Mouse (Mus musculus) MEL-GATA-1-ER (cell line): ENCODE results near the gene Tns4.

ENCODE experiments used
- DNase-seq: peaks from one replicate; pipeline ENCODE4 v3.0.0-alpha.2; 2012; ENCODE audit warnings: low read depth; ENCODE audit errors: extremely low read depth

Gene Tns4

GRCm38 (mm10) chr11:99089077-99089601, at the start of gene Tns4:
Tns4 (minus strand) TSS chr11:99089306.
- DNase-seq: no peak

- DNase-seq: no peak
Observed at GRCm38 (mm10) chr11:99137385-99137784, 48.3 kb upstream of the Tns4 start.

DNA sequence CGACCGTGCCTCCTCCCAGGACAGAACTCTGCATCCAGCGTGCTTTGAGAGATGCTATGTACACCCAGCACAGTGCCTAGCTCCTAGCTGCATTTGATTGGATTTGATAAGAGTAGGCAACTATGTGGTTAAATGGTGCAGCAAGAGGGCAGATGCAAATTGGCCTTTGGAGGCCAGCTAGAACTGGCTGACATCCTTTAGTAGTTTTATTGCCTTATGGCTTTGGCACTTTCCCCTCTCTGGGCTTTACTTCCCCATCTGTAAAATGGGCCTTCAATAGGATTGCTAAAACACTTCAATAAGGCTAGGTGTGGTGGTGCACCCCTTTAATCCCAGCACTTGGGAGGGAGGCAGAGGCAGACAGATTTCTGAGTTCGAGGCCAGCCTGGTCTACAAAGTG, 47.9 kb upstream of the Tns4 start:
- no peak for DNase-seq

- DNase-seq: no peak
Observed at GRCm38 (mm10) chr11:99136361-99136760, 47.3 kb upstream of the Tns4 start.

DNA sequence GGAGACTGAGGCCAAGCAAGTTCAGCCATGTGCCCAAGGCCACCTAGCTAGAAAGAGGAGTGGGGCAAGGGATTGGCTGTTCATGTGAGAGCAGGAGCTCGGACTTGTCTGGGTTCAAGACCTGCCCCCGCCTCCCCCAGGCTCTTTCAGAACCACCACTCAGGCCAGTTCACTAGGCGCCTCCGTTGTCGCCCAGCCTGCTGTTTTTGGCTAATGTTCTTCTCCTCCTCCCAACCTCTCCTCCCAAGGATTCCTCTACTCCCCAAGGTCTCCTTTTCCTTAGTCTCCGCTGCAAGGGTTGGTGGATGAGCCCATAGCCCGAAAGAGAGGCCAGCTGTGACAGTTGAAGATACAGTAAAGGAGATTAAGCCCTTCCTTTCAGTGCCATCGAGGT, 45.9 kb upstream of the Tns4 start:
- no peak for DNase-seq

DNA sequence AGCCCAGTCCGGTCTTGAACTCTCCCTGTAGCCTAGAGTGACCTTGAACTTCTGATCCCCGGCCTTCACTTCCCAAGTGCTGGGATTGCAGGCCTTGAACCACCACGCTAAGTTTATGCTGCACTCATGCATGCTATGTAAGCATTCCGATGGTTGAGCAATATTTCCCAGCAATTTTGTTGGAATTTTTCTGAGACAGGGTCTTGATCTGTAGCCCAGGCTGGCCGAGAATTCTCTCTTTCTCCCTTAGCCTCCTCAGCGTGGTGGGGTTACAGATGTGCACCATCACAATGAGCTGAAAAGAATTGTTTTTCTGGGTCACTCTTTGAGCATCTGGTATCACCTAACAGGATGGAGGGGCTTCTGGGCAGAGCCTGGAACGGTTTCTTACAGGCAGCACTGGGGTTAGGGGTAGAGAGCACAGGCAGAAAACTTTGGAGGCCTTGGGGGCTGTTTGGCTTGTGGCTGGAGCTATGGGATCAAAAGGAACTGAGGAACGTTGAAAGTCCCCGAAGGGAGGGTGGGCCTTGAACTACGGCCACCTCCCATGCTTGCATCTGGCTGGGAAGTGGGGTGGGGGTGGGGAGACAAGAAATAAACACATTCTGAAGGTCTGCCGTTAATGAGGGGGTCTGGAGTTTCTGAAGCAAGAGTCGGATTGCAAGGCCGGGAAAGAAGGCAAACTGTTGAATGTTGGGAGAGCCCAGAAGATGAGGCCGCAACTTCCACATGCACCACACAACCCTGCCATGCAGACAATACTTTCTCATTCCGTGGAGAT, 45.4 kb upstream of the Tns4 start:
- no peak for DNase-seq

- no peak for DNase-seq
Observed at GRCm38 (mm10) chr11:99133285-99133897, 44.3 kb upstream of the Tns4 start.

DNA sequence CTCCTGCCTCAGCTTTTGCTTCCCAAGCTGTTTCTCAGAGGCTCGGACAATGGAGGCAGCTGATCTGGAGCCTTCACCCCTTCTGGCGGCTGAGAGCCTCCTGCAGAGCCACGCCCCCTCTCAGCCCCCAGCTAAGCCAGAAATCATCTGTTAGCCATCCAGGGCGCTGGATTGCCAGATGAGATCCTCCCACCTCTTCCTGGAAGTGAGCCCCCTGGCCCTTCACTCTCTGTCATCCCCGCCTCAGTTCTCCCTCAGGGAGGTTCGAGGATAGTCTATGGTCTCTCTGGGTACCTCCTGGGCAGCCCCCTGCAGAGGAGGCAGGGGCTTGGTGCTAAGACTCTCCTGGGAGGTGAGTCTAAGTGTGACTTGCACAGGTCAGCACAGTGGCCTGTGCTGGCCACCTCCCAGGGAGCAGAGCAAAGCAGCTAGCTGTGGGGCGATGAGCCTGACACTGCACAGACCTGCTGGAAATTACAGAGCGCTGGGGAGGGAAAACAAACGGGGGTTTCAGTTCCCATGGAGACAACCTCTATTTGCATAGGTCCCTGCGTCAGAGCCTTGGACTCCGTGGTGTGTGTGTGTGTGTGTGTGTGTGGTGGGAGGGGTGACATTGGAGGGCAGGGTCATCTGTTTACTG, 43.1 kb upstream of the Tns4 start:
- DNase-seq: no peak

DNA sequence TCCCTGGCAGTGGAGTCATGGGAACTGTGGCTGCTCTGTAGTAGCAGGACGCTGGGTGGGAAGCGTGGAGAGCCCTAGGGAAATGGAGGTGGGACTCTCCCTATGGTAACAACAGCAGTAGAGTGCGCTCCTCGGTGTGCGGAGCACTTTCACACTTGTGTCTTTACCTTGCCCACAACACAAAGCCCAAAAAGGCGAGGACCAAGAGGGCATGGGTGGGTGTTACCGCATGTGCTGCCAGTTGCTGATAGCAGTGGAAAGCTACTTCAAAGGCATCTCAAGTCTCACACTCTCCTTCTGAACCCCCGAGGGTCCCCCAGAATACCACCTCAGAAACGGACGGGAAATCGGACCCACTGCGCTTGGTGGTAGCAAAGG, 42.3 kb upstream of the Tns4 start:
- DNase-seq: no peak

DNA sequence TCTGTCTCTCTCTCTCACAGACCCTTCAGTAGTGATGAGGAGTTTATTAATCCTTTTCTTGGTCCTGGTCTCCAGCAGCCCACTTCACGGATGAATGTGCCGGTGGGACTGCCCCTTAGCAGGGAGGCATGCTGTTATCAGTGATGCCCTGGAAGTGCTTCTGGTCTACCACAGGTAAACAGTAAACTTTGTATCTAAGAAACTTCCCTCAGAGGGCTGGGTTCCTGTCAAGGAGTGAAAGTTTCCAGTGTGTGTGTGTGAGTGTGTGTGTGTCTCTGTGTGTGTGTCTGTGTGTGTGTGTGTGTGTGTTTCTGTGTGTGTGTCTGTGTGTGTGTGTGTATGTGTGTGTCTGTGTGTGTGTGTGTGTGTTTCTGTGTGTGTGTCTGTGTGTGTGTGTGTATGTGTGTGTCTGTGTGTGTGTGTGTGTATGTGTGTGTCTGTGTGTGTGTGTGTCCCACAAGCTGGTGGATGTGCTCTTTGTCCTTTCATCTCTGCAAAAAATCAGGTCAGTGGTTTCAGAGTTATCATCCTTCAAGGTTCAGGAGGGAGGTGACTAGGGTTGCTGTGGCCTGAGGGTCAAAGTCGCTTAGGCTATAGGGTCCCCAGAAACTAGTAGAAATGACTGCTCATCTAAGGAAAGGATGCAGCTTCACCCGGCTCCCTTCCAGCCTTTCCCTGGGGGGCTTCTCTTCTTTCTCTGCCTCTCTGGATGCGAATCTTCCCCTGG, 41.8 kb upstream of the Tns4 start:
- DNase-seq: no peak

GRCm38 (mm10) chr11:99129287-99129686, 40.2 kb upstream of the Tns4 start:
- no peak for DNase-seq

DNA sequence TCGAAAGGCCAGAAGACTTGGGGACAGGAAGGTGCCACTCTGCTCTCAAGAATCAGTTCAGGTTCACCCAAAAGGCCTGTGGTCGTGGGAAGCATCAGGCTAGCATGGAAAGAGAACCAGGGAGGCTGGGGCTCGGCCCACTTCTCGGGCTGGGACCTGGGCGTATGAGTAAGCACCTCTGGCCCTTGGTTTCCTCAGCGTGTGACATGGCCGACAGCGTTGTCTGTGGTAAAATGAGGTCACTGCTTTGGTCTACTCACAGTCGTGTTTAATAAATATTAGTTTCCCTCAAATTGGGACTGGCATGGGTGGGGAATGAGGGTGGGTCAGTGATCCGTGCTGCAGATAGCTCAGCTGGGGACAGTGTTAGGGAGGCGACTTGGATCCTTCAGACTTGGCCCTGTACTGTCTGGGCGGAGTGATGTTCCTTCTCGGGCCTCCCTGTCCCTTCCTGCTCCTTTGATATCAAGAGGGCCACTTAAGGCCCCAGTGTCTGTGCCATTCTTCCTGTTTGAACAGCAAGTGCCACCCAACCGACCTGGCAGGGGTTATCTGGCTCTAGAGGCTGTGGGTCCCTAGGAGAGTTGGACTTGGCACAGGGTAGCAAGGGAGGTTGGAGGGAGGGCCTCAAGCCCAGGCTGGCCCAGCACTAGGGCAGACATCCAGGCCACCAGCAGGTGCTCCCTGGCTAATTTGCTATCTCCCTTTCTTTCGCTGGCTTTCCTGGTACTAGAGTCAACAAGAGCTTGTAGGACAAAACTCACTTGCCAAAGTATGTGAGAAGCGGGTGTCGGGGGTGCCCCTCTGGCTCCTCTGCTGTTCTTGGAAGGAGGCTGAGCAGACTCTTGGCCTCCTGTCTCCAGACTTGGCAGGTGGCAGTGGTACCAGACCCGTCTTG, 38.9 kb upstream of the Tns4 start:
- DNase-seq: no peak

- no peak for DNase-seq
Observed at GRCm38 (mm10) chr11:99126482-99127253, 37.6 kb upstream of the Tns4 start.

DNA sequence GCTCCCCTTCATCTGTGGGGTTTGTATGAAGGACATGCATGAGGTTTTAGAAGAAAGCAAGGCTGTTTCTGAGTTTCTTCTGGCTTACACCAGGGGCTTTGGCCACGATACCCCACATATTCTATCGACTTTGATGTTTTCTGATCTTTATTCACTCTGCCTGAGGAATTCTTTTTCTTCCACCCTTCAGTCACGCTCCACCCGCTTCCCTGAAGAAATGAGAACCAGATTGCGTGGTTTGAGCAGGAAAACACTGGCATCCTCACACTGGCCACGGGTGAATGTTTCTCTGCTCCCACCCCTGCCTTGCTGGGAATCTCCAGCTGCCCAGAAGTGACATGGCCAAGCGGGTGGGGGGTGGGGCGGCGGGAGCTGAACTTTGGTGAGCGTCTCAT, 35.5 kb upstream of the Tns4 start:
- no peak for DNase-seq

DNA sequence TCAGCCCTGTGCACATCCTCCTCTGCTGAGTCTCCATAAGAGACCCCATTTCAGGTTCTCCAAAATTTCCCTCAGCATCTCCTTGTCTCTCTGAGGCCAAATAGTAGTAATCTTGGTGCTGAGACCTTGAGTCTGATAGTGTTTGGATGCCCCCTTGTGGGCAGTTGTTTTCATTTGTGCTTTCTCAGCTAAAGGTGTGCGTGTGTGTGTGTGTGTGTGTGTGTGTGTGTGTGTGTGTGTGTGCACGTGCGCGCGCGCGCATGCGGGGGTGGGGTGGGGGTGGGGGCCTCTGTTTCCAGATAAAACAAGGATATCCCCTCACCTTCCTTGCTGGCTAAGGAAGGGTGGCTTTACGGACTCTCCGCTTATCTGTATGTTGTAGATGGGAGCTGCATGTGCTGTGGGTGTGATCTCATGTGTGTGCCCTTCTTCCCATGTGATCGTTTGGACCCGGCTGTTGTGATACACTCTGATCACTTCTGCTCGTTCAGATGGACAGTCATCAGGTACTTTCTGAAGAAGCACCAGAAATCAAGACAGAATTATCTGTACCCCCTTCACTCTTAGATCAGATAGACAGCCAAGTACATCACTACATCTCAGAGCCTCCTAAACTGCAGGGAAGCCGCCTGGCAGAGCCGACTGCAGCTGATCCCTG, 35.0 kb upstream of the Tns4 start:
- peak; percentile 59 for DNase-seq

GRCm38 (mm10) chr11:99122703-99123102, 33.6 kb upstream of the Tns4 start:
- DNase-seq: no peak

DNA sequence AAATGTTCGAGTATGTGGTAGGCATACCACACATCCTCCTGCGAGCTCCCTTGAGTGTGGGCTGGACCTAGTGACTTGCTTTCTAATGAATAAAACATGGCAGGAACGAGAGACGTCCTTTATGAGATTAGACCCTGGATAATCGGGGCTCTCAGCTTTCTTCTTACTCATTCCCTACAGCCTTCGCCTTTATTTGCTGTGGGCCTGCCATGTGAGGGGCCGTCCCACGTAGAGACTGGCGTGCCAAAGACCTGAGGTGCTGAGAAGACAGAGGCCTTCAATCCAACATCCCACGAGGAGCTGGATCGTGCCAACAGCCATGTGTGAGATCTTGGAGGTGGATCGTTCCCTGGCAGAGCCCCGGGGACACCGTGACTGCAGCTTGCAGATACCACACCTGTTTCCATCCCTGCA, 32.1 kb upstream of the Tns4 start:
- DNase-seq: no peak

DNA sequence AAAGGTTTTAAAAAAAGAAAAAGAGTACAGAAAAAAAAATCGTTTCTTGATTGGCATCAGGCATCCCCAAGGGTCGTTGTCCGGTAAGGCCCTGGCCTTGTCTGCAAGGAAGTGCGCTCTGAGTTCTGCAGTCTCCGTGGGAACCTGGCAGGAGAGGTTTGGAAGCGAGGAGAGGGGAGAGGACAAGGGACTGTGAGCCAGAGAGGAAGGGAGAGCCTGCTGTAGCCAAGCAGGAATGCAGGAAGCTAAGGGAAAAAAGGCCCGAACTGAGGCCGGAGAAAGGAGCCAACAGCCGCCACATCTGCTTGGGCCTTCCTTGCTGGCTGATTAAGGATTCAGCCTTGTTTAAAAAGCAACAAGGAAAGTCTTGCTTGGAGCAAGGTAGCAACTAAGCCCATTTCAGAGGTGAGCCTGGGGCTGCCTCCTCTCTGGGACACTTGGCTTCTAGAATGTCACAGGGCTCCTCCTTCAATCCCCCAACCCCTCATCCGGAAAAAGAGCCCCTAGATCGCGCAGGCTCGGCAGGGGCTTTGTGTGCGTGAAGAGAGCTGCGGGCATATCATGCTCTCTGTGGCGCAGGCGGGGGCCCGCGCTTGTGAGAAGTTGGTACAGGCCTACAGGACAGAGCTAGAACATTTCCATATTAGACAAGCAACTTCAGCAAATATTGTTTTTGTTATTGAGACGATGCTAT, 31.6 kb upstream of the Tns4 start:
- no peak for DNase-seq

GRCm38 (mm10) chr11:99118963-99119362, 29.9 kb upstream of the Tns4 start:
- DNase-seq: no peak
